Mouse (Mus musculus): ENCODE measurements around the gene Klhl32.
"Not testable (repeated sequence)": the region's sequence is repeated elsewhere in the genome, so short reads cannot be mapped to it uniquely, and the experiment has no call there.

The Klhl32 gene

DNA sequence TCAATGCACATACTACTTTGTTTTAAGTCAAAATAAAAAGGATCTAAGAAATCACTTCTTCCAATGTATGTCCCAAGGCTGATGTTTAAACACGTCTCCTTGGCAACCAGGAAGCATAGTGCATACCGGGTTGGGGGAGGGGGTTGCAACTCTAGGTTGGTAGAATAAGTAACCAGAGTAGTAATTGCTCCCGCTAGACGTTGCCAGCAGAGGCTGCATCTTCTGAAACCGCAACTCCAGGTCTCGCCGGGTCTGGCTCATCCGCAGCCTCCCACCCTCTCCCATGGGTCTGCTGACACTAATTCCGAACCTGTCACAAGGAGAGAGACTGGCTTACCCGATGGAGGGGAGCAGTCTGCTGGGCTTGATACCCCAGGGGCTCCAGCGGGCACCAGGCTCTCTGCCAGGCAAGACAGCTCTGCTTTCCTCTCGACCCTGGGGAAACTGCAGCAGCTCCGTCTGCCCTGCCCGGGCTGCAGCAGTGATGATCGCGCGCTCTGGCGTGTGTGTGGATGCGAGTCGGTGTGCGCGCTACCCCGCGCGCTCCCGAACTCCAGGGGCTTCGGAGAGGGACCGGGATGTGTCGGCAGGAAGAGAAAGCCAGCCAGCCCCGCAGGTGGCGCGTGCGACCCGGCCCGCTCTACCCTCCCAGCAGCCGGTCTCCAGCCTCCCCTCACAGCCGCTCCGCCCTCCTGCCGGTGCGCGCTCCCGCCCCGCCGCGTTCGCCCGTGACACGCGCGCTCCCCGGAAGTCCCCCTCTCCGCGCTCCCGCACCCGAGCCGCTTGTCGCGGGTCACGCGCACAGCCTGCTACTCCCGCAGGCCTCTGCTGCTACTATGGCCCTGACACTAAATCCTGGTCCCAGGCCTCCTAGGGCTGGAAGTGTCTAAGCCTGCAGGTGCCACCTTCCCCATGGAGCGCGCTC lies at the start of gene Klhl32:
Gene Klhl32 (minus strand): TSS at position 724 of the 925 bp plus-strand sequence.
- peak; percentile 60 for DNase-seq

DNA sequence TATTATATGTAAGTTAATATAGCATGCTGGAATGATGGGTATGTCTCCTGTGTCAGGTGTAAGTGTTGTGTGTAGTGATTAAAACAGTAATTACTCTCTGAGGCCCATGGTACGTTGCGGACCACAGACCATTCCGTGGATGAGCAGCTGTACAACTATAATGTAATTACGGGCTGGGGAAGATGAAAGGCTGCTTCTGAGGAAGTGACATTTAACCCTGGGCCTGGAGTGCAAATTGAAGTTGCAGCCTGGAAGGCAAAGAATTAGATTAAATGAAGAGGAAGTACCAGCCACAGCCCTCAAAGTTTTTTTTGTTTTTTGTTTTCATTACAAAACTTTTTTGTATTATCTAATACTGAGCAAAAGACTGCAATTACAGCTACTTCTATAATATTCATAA lies 48.2 kb upstream of the Klhl32 start:
- no peak for DNase-seq

DNA sequence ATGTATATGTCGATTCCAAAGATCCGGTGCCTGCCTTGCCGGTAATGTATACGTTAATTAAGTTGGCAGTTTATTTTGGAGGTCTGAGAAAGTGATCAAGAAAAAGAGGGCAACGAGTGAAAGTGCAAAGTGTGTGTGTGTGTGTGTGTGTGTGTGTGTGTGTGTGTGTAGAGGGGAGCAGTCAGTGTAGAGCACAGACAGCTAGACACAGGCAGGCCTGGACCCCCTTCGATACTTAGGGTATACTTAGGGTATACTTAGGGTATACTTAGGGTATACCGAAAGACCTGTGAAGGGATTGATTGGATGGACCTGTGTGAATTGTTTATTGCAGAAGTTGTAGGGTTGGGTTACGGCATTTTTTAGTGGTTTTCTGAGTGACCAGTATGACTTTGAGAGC lies 47.7 kb upstream of the Klhl32 start:
- DNase-seq, result no peak

DNA sequence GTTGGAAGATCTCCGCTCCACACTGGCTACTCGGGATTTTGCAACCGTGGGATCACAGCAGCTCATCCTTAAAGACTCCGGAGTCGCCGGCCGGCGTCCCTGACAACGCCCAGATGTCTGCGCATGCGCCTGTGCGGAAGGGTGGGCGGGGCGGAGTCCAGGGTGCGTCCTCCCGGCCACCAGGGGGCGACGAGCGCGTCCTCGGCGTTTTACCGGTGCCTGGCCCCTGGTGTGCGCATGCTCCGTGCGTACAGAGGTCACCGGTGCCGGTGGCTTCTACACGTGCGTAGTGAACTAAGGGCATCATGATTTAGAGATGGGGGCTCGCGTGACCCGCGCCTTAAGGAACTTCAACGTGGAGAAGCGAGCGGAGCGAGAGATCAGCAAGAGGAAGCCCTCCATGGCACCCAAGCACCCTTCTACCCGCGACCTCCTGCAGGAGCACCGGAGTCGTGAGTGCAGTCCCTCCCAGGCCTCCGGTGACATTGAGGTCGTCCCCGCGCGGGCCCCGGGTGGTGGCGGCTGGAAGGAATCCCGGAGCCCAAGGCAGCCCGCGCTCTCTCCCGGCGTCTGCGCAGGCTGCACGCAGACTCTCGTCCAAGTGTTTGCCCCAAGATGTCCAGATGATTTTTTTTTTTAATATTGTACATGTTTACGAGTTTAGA lies 47.1 kb upstream of the Klhl32 start, which contains the start of gene Ndufaf4:
Gene Ndufaf4 (plus strand): TSS at position 233 of the 665 bp plus-strand sequence.
- peak; percentile 98 for DNase-seq

GRCm38 (mm10) chr4:24897351-24897750 lies 46.4 kb upstream of the Klhl32 start:
- peak; percentile 26 for DNase-seq

- no peak for DNase-seq
These were observed 45.9 kb upstream of the Klhl32 start for GRCm38 (mm10) chr4:24896829-24897228.

DNA sequence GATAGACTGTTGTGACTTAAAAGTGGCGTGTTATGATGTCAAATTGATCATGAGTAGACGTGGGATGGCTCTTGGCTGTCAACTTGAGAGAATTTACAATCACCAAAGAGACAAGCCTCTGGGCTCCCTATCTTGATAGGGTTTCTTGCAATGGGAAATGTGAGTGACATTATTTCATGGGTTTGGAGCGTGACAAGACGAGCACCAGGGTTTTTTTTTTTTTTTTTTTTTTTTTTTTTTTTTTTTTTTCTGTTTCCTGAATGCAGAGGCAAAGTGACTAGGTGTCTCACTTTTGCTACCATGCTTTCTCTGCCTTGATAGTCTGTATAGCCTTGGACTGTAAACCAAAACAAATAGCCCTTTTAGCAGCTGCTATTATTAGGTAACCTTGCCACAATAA lies 43.7 kb upstream of the Klhl32 start:
- DNase-seq, result no peak

DNA sequence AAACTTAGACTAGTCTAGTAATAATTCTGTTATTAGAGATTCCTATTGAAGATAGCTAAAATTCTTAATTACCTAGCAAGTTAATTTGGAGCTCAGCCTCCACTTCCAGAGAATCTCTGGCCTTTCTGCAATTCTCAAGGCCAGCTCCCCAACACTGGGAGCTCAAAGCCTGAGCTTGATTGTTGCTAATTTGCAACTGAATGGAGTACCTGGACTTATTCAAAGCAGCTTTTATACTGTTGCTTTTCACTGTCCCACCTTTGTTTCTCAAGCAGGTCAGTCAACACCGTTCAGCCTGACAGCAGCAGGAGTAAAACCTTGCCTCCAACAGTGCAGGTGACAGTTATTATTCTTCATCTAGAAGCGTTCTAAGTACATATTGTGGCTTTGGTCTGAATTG lies 41.4 kb upstream of the Klhl32 start:
- not testable (repeated sequence) for DNase-seq

GRCm38 (mm10) chr4:24889386-24889785 lies 38.5 kb upstream of the Klhl32 start:
- DNase-seq, result not testable (repeated sequence)

DNA sequence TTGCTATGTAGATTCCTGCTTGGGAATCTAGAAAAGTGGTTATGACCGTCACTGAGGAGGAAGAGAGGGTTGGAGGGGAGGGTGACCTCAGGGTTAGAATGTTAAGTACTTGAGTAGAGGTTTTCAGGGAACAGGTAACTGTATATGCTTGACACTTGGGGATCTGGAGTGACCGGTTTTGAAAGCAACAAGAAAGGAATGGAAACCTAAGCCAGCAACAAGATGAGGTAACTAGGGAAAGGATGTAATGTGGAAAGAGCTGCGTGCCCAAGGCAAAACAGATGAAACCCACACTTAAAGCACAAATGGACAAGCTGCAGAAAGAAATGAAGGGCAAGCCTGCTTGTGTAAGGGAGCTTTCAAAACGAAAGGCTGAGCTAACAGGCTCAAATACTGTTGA lies 18.3 kb upstream of the Klhl32 start:
- no peak for DNase-seq

GRCm38 (mm10) chr4:24865691-24866090 lies 14.8 kb upstream of the Klhl32 start:
- DNase-seq, result no peak

- no peak for DNase-seq
These were observed 3.5 kb downstream of the Klhl32 start for GRCm38 (mm10) chr4:24847406-24847805.

DNA sequence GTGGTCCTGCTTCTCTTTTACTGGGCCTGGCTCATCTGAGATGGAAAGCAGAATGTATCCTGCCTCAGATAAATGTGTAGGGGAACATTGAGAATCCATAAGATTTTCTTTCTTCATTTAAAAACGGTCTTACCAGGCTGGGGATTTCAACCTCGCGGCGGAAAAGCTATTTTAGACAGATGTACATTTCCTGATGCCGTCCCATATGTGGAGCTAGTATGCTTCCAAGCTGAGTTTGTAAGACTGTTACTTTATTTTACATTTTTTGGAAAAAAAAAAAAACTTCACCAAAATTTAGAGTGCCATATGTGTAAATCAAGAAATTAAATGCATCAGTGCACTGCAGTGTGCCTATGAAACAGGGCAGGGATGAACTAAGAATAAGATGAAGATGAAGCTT lies 5.4 kb downstream of the Klhl32 start:
- no peak for DNase-seq

- no peak for DNase-seq
These were observed 12.4 kb downstream of the Klhl32 start for GRCm38 (mm10) chr4:24838567-24838966.

GRCm38 (mm10) chr4:24835555-24835954 lies 15.4 kb downstream of the Klhl32 start:
- no peak for DNase-seq

GRCm38 (mm10) chr4:24808316-24808715 lies 42.6 kb downstream of the Klhl32 start:
- DNase-seq, result no peak

- DNase-seq, result no peak
These were observed 49.0 kb downstream of the Klhl32 start for GRCm38 (mm10) chr4:24801881-24802280.

DNA sequence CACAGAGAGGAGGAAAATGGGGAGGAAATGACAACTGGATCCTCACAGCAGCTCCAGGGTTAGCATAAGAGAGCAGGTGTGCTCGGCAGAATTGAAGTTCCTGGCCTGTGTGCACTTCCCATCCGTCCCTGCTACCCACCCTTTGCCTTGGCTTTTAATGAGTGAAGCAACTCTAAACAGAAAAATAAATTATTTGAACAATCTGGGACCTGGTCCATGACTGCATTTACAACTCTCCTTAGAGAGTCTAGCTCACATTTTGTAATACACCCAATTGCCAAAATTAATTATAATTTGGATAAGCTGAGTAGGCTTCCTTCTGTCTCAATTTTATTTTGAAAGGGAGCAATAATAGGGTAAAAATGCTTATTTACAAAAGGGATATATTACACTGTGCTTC lies 49.6 kb downstream of the Klhl32 start:
- DNase-seq, result no peak

DNA sequence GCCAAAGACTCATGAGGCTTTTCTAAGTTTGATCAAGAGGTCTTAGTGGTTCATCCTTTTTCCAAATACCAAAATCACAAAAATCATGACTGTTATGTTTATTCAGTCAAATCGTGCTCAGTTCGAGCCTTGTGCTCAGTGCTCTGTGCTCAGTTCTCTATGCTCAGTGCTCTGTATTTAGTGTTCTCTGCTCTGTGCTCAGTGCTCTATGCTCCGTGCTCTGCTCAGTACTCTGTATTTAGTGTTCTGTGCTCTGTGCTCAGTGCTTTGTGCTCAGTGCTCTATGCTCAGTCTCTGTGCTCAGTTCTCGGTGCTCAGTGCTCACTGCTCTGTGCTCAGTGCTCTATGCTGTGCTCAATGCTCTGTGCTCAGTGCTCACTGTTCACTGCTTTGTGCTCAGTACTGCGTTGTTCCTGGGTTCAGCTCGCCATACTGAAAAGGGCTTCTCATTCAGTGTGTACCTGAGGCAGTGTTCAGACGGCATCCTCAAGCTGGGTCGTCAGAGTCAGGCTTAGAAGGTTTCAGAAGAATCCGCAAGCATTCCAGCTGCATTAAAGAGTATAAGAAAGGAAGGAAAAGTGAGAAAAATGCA lies 50.5 kb downstream of the Klhl32 start:
- DNase-seq, result no peak

DNA sequence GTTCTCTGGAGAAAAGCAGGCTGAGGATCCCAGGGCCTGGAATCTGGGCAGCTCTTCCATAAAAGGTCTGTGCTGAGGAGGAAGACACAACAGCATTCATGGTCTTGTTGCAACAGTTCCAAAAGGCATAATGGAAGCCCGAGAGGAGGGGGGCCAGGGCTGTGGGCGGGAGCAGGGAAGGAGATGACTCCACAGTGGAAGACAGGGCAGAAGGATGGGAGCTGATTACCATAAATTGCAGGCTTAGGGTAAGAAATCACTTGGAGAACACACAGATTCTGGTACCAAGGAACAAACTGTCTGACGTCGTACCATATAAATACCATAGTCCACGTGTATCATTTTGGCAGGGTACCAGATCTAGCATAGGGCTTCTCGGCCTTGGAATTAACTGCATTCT lies 51.9 kb downstream of the Klhl32 start:
- DNase-seq, result no peak

DNA sequence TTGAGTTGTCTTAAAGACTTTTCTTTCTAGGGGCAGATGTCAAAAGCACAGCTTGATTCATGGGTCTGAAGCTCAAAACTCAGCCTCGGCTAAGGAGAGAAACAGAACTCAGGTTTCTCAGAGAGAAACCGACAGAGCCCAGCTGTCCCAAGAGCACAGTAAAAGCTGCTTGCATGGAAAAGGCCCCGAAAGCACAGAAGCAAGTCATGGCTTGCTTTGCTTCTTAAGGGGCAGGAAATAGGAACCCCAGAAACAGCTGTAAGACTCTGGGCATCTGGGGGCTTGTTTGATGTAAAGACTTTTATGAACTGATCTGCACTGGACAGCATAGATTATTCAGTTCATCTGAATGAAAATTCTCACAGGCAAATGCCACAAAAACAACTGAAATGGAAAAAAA lies 53.1 kb downstream of the Klhl32 start:
- DNase-seq, result no peak

DNA sequence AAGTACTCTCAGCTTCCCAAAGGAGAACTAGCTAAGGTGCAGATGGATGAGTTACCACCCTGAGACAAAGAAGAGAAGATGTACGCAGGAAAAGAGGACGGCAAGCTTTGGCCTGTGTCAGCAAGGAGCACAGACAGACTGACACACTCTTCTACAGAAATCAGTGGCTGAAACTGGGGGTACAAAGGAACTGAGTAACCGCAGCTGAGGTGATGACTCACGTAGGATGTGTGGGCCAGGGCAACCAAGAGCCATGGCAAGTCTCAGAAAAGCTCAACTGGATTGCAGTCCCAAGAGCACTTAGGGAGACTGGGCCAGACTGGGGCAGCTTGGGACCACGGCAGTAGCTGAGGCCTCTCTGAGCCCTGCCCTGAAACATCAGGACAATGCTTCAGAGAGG lies 53.6 kb downstream of the Klhl32 start:
- no peak for DNase-seq

GRCm38 (mm10) chr4:24796229-24796628 lies 54.7 kb downstream of the Klhl32 start:
- DNase-seq, result no peak

DNA sequence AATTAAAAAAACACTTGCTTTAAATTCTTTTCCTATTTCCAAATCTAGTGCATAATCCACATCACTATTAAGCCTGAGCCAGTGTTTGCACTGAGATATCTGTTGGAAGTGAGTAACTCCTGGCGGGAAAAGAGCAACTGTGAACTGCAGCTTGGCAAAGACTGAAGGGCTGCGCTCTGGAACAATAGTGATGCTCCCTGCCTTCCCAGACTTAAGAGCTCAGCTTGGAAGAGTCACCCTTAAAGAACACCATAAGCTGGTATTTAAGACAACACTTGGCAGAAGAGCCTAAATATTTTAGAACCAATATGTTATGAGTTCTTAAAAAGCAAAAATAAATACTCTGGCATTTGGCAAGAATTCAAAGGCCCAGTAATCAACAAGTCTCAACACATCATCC lies 55.7 kb downstream of the Klhl32 start:
- no peak for DNase-seq
